Mouse (Mus musculus): Measurements from ENCODE around the gene H2afy. TPM values are rescaled to one million over a fixed set of nuclear protein-coding genes. Genes with fewer than 3 reads are reported as not detected.

H2afy gene
- polyA plus RNA-seq, 1 experiment from 2014 or later: 120 TPM

DNA sequence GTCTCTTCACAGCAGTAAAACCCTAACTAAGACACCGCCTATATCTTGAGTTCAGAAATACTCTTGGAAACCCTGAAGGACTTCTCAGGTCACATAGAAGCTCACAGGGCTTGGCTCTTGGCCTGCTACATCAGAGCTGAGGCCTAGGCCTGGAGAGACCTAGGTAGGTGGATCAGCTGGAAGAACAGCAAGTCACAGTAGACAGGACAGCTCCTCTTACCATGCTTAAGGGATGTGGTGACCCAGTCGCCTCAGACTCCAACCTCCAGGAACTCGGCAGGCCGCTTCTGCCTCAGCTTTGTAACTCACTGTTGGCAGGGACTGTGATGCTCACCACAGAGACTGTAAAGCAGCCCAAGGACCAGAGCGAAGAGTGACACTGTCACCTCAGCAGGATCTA lies 13.1 kb downstream of the H2afy start:
- H3K36me3 ChIP-seq (ENCODE audit: control insufficient read depth, insufficient read depth): peaks cover 57% of the 10 kb centered on the region
- WGBS: 91% methylated on average over 5 of the region's 5 CpGs

GRCm38 (mm10) chr13:56117991-56118765 lies 18.0 kb downstream of the H2afy start:
- 30% methylated on average over 9 of the region's 9 CpGs for WGBS
- Histone ChIP-seq H3K9me3 (replicated peaks; ENCODE audit: control insufficient read depth, low read length) (no peaks in the 10 kb centered on the region), H3K9ac (ENCODE audit: low read length) (peak overlapping the region; percentile 24), H3K27me3 (ENCODE audit: control insufficient read depth, insufficient read depth, low read length) (no peaks in the 10 kb centered on the region), H3K4me2 (ENCODE audit: low read depth, low read length) (peak overlapping the region; percentile 47), H3K27ac (ENCODE audit: low read length) (peak overlapping the region; percentile 93), H3K4me3 (ENCODE audit: low read length) (no peak overlapping the region), H3K4me1 (ENCODE audit: control insufficient read depth, insufficient read depth, low read length) (peaks cover 58% of the 10 kb centered on the region), H3K36me3 (ENCODE audit: control insufficient read depth, insufficient read depth) (peaks cover 14% of the 10 kb centered on the region)
- peak; percentile 43 for ATAC-seq (replicated peaks; ENCODE audit: extremely low read depth, insufficient read depth, low FRiP score)

More for the DNA sequence above, 13.1 kb downstream of the H2afy start:
- no peaks in the 10 kb centered on the region for H3K9me3 ChIP-seq (replicated peaks; ENCODE audit: control insufficient read depth, low read length)
- no peak overlapping the region for H3K9ac ChIP-seq (ENCODE audit: low read length)
- H3K27ac ChIP-seq (ENCODE audit: low read length): no peak overlapping the region
- no peak overlapping the region for H3K4me3 ChIP-seq (ENCODE audit: low read length)
- no peaks in the 10 kb centered on the region for H3K27me3 ChIP-seq (ENCODE audit: control insufficient read depth, insufficient read depth, low read length)
- H3K4me2 ChIP-seq (ENCODE audit: low read depth, low read length): no peak overlapping the region
- ATAC-seq (replicated peaks; ENCODE audit: extremely low read depth, insufficient read depth, low FRiP score): no peak
- H3K4me1 ChIP-seq (ENCODE audit: control insufficient read depth, insufficient read depth, low read length): peaks cover 14% of the 10 kb centered on the region

DNA sequence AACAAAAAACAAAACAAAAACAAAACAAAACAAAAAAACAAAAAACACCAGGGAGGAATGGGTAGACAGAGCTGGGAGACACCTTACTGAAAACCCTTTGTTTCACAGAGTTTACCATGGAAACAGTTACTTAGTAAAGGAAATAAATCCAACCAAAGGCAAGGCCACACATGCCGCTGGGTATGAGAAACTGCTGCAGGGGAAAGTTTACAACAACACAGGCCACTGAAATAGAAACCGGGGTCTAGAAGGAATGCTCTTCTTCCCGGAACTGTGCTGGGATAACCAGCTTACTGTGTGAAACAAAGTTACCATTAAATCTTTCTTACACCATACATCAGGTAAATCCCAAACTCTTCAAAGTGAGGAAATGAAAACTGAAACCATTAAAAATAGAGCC lies 20.3 kb downstream of the H2afy start:
- Histone ChIP-seq H3K27me3 (ENCODE audit: control insufficient read depth, insufficient read depth, low read length) (no peaks in the 10 kb centered on the region), H3K4me3 (ENCODE audit: low read length) (no peak overlapping the region), H3K9me3 (replicated peaks; ENCODE audit: control insufficient read depth, low read length) (no peaks in the 10 kb centered on the region), H3K27ac (ENCODE audit: low read length) (peak overlapping the region; percentile 93), H3K36me3 (ENCODE audit: control insufficient read depth, insufficient read depth) (peaks cover 4% of the 10 kb centered on the region; the same call in 1 of the 2 replicates), H3K4me1 (ENCODE audit: control insufficient read depth, insufficient read depth, low read length) (peaks cover 81% of the 10 kb centered on the region), H3K4me2 (ENCODE audit: low read depth, low read length) (peak overlapping the region; percentile 31; the same call in 1 of the 2 replicates), H3K9ac (ENCODE audit: low read length) (peak overlapping the region; percentile 67; the same call in 1 of the 2 replicates)
- WGBS: 29% methylated on average over 3 of the region's 3 CpGs
- ATAC-seq (replicated peaks; ENCODE audit: extremely low read depth, insufficient read depth, low FRiP score): no peak

- WGBS: 17% methylated on average over 9 of the region's 9 CpGs
- ATAC-seq (replicated peaks; ENCODE audit: extremely low read depth, insufficient read depth, low FRiP score): peak; percentile 57
- Histone ChIP-seq H3K36me3 (ENCODE audit: control insufficient read depth, insufficient read depth) (no peaks in the 10 kb centered on the region; the same call in 1 of the 2 replicates), H3K4me1 (ENCODE audit: control insufficient read depth, insufficient read depth, low read length) (peaks cover 86% of the 10 kb centered on the region), H3K27me3 (ENCODE audit: control insufficient read depth, insufficient read depth, low read length) (no peaks in the 10 kb centered on the region), H3K9me3 (replicated peaks; ENCODE audit: control insufficient read depth, low read length) (no peaks in the 10 kb centered on the region), H3K9ac (ENCODE audit: low read length) (peak overlapping the region; percentile 67), H3K4me3 (ENCODE audit: low read length) (no peak overlapping the region), H3K27ac (ENCODE audit: low read length) (peak overlapping the region; percentile 93), H3K4me2 (ENCODE audit: low read depth, low read length) (peak overlapping the region; percentile 12; the same call in 1 of the 2 replicates)
Measured at GRCm38 (mm10) chr13:56115386-56115785, 20.8 kb downstream of the H2afy start.

- Histone ChIP-seq H3K27ac (ENCODE audit: low read length) (peak overlapping the region; percentile 59), H3K27me3 (ENCODE audit: control insufficient read depth, insufficient read depth, low read length) (no peaks in the 10 kb centered on the region), H3K9me3 (replicated peaks; ENCODE audit: control insufficient read depth, low read length) (no peaks in the 10 kb centered on the region), H3K9ac (ENCODE audit: low read length) (peak overlapping the region; percentile 18), H3K4me3 (ENCODE audit: low read length) (no peak overlapping the region), H3K4me2 (ENCODE audit: low read depth, low read length) (peak overlapping the region; percentile 10; the same call in 1 of the 2 replicates), H3K4me1 (ENCODE audit: control insufficient read depth, insufficient read depth, low read length) (peaks cover 96% of the 10 kb centered on the region), H3K36me3 (ENCODE audit: control insufficient read depth, insufficient read depth) (no peaks in the 10 kb centered on the region)
- ATAC-seq (replicated peaks; ENCODE audit: extremely low read depth, insufficient read depth, low FRiP score): peak; percentile 30
- 47% methylated on average over 19 of the region's 19 CpGs for WGBS
Measured at GRCm38 (mm10) chr13:56113431-56114248, 22.5 kb downstream of the H2afy start.

- 38% methylated on average over 13 of the region's 13 CpGs for WGBS
- Histone ChIP-seq H3K4me2 (ENCODE audit: low read depth, low read length) (no peak overlapping the region), H3K4me1 (ENCODE audit: control insufficient read depth, insufficient read depth, low read length) (peaks cover 95% of the 10 kb centered on the region), H3K27ac (ENCODE audit: low read length) (peak overlapping the region; percentile 59), H3K9me3 (replicated peaks; ENCODE audit: control insufficient read depth, low read length) (no peaks in the 10 kb centered on the region), H3K27me3 (ENCODE audit: control insufficient read depth, insufficient read depth, low read length) (no peaks in the 10 kb centered on the region), H3K4me3 (ENCODE audit: low read length) (no peak overlapping the region), H3K9ac (ENCODE audit: low read length) (peak overlapping the region; percentile 18), H3K36me3 (ENCODE audit: control insufficient read depth, insufficient read depth) (no peaks in the 10 kb centered on the region)
- ATAC-seq (replicated peaks; ENCODE audit: extremely low read depth, insufficient read depth, low FRiP score): no peak
Measured at GRCm38 (mm10) chr13:56112980-56113379, 23.2 kb downstream of the H2afy start.

GRCm38 (mm10) chr13:56112496-56112895 lies 23.7 kb downstream of the H2afy start:
- Histone ChIP-seq H3K27me3 (ENCODE audit: control insufficient read depth, insufficient read depth, low read length) (no peaks in the 10 kb centered on the region), H3K4me1 (ENCODE audit: control insufficient read depth, insufficient read depth, low read length) (peaks cover 90% of the 10 kb centered on the region), H3K4me2 (ENCODE audit: low read depth, low read length) (no peak overlapping the region), H3K36me3 (ENCODE audit: control insufficient read depth, insufficient read depth) (no peaks in the 10 kb centered on the region), H3K9me3 (replicated peaks; ENCODE audit: control insufficient read depth, low read length) (no peaks in the 10 kb centered on the region), H3K27ac (ENCODE audit: low read length) (peak overlapping the region; percentile 59), H3K4me3 (ENCODE audit: low read length) (no peak overlapping the region), H3K9ac (ENCODE audit: low read length) (peak overlapping the region; percentile 39; the same call in 1 of the 2 replicates)
- ATAC-seq (replicated peaks; ENCODE audit: extremely low read depth, insufficient read depth, low FRiP score): no peak
- 27% methylated on average over 4 of the region's 4 CpGs for WGBS

- Histone ChIP-seq H3K27ac (ENCODE audit: low read length) (peak overlapping the region; percentile 45; the same call in 1 of the 2 replicates), H3K9me3 (replicated peaks; ENCODE audit: control insufficient read depth, low read length) (no peaks in the 10 kb centered on the region), H3K36me3 (ENCODE audit: control insufficient read depth, insufficient read depth) (no peaks in the 10 kb centered on the region), H3K4me2 (ENCODE audit: low read depth, low read length) (no peak overlapping the region), H3K9ac (ENCODE audit: low read length) (no peak overlapping the region), H3K4me1 (ENCODE audit: control insufficient read depth, insufficient read depth, low read length) (peaks cover 86% of the 10 kb centered on the region), H3K27me3 (ENCODE audit: control insufficient read depth, insufficient read depth, low read length) (no peaks in the 10 kb centered on the region), H3K4me3 (ENCODE audit: low read length) (no peak overlapping the region)
- ATAC-seq (replicated peaks; ENCODE audit: extremely low read depth, insufficient read depth, low FRiP score): no peak
- WGBS: 66% methylated on average over 6 of the region's 6 CpGs
Measured at GRCm38 (mm10) chr13:56111601-56112000, 24.6 kb downstream of the H2afy start.

Data from heart, embryonic 16.5 days (tissue).